Mouse (Mus musculus) v-Abl transformed pro-B cells (cell line): ENCODE data around the gene Kcnj13.

Experiments used
- in situ Hi-C, 2 experiments: fragments of 400-800 bp; cut with MboI; formaldehyde crosslinking; loops; one replicate each; pipeline ENCODE4 v1.15.1; 2025; ENCODE audit not compliant: unreplicated experiment in 2 of 2

Kcnj13 gene

GRCm38 (mm10) chr1:87394594-87394993 lies at the start of gene Kcnj13:
Kcnj13 (minus strand) TSS chr1:87394729.
- in situ Hi-C loops, result no loop called here

GRCm38 (mm10) chr1:87436583-87436982 lies 42.1 kb upstream of the Kcnj13 start:
- in situ Hi-C loops, result loop anchor here (25.0 kb wide), 5 partner anchors 276 to 851 kb away; partner anchors contain the start of genes Hjurp (in 2 of the 2), Trpm8 (in 2 of the 2) and Ugt1a6a (in 1 of the 2)

DNA sequence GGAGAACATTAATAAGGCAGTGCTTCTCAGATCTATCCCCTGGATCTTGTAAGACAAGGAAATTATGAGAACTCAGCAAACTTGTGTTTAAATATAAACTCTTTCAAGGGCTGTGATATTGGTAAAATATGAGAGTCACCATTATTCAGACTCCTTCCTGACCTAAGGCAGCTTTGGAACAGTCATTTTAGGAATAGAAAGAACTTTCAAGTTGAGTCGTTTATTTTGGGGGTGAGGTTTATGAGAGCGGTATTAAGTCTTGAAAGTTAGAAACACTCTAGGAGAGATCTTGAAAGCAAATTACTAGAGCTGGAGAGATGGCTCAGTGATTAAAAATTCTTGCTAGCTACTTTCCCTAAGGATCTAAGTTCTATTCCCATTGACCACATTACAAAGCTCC lies 40.6 kb upstream of the Kcnj13 start:
- in situ Hi-C loops, result loop anchor here (25.0 kb wide), 5 partner anchors 277 to 852 kb away; partner anchors contain the start of genes Hjurp (in 2 of the 2), Trpm8 (in 2 of the 2) and Ugt1a6a (in 1 of the 2)

GRCm38 (mm10) chr1:87418733-87419132 lies 24.2 kb upstream of the Kcnj13 start:
- in situ Hi-C loops, result loop anchor here in 1 of 2 experiments (25.0 kb wide), 1 partner anchor 181 kb away; no protein-coding TSS in a partner anchor

DNA sequence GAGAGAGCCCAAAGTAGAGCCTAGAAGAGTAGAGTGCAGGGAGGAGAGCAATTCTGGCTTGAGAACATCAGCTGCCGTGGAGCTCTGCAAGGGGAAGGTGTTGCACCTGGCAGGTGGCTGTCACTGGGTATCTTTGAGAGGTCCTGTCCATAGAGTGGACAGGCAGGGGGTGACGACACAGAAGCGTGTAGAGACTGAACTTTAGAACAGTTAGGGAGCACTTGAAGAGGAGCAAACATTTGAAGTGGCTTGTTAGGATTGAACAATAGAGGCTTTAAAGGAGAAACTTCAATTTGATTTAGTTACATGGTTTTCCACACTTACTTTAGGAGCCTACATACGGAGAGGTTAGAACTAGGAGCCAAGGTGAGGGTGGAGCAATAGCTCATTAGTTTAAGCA lies 14.9 kb upstream of the Kcnj13 start:
- in situ Hi-C loops, result loop anchor here in 1 of 2 experiments (25.0 kb wide), 1 partner anchor 172 kb away; no protein-coding TSS in a partner anchor

GRCm38 (mm10) chr1:87406012-87406411 lies 11.5 kb upstream of the Kcnj13 start:
- in situ Hi-C loops, result loop anchor here in 1 of 2 experiments (25.0 kb wide), 1 partner anchor 169 kb away; no protein-coding TSS in a partner anchor

- in situ Hi-C loops, result loop anchor here in 1 of 2 experiments (25.0 kb wide), 1 partner anchor 167 kb away; no protein-coding TSS in a partner anchor
These were observed 10.2 kb upstream of the Kcnj13 start for GRCm38 (mm10) chr1:87404710-87405109.

GRCm38 (mm10) chr1:87396923-87397586 lies 2.5 kb upstream of the Kcnj13 start:
- in situ Hi-C loops, result no loop called here

DNA sequence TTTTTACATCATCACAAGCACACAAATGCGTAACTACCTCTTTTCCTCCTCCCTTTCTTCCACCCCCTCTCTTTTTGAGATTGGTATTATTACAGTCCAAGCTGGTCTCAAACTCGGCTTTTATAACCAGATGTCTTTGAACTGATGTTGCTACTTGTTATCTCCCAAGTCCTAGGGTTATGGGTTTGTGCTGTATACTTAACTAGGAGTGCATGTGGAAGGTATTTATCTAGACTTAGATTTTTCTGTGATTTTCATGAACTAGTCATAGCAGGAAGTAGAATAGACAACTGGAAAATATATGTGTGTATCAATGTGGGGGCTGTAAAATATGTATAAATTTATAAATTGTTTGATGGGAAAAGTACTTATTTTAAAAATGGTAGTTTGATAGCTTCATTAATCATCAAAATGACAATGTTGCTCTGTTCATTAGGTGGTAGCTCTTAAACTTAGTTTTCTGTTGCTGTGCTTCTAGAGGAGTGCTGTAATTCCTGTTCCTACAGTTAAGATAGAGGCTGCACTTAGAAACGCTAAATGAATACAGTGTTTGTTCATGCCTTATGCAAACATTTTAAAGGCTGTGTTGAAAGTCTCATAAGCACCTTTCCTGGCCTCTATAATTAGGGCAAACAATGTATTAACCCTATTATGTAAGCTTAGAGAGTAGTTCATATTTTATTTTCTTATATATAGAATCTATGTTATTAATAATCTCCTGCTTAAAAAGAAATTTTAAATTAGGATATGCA lies 909 bp downstream of the Kcnj13 start:
- in situ Hi-C loops, result no loop called here

GRCm38 (mm10) chr1:87386436-87387092 lies 8.0 kb downstream of the Kcnj13 start:
- in situ Hi-C loops, result no loop called here

- in situ Hi-C loops, result no loop called here
These were observed 13.4 kb downstream of the Kcnj13 start for GRCm38 (mm10) chr1:87381152-87381551.

DNA sequence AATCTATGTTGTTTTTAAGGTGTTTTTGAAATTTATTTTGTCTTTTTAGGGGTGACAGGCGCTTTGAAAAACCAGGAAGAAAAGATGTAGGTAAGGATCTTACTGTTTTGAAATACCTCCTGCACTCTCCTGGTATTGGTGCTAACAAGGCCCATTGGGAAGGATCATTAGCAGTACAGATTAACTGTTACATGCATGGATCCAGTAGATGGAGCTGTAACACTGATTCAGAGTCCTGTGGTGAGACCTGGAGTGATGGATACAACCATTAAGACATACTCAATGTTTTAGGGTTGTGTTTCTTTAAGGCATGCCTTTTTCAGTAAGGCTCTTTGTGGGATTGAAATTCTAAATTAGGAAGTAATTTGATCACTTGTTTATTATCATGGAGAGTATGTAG lies 14.6 kb downstream of the Kcnj13 start:
- in situ Hi-C loops, result no loop called here

DNA sequence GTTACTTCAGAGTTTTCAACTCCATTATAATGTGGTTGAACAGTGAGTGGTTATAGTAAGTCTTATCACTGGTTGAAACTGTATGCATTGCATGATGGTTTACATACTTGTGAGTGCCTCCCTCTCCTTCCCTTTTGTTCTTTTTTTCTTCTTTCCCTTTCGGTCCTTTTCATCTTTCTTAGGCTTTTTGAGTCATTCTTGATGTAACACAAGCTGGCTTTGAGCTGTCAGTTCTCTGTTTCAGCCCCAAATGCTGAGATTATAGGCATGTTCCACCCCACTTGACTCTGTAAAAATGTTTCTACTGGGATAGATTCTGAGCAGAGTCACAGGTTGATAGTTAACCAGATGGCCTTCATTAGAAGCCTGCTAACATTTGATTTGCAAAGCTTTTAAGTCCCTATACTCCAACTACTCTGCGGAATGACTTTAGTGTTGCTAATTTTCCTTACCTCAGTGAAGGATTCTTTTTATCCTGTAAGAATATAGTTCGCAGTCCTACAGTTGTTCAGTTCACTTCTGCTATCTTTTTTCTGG lies 16.4 kb downstream of the Kcnj13 start:
- in situ Hi-C loops, result no loop called here

- in situ Hi-C loops, result no loop called here
These were observed 34.3 kb downstream of the Kcnj13 start for GRCm38 (mm10) chr1:87360276-87360675.

- in situ Hi-C loops, result no loop called here
These were observed 44.0 kb downstream of the Kcnj13 start for GRCm38 (mm10) chr1:87350576-87350975.
